Mouse (Mus musculus) adrenal gland, adult 2 months (tissue): ENCODE results near the gene Scn11a. TPM values are rescaled to one million over a fixed set of nuclear protein-coding genes. Genes with fewer than 3 reads are reported as not detected.
A peak's percentile ranks its signal among the peaks of the same experiment; 100 is the strongest.

Source experiments
- DNase-seq: peaks from one replicate; pipeline ENCODE4 v3.0.0; 2021
- polyA plus RNA-seq: library from polyadenylated mRNA; depleted of rRNA; stranded (reverse); fragments of >200 nt; gene quantifications from 2 replicates; pipeline ENCODE4 v1.2.3, GENCODE M21; 2012
- total RNA-seq, 2 experiments: library from RNA; stranded (reverse); gene quantifications; 2 replicates each; pipeline ENCODE4 v1.2.3; 2021

The Scn11a gene
- total and polyA plus RNA-seq, 3 experiments, result not detected

- no peak for DNase-seq
These were observed 29.9 kb downstream of the Scn11a start for GRCm38 (mm10) chr9:119795254-119795912.

DNA sequence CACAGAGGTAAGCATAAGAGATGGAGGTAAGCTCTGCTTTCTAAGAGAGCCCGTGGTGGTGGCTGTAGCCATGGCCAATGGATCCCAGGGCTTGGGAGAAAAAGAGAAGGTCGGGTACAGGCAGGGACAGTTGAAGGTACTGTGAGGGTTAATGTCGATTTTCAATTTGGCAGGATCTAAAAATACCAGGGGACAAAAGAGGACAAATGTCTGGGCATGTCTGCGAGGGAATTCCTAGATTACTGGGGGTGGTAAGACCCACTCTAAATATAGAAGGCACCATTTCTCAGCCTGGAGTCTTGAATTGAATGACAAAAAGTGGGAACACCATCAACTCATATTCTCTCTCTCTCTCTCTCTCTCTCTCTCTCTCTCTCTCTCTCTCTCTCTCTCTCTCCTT lies 30.8 kb downstream of the Scn11a start:
- no peak for DNase-seq

- DNase-seq, result no peak
These were observed 32.8 kb downstream of the Scn11a start for GRCm38 (mm10) chr9:119792505-119792904.

DNA sequence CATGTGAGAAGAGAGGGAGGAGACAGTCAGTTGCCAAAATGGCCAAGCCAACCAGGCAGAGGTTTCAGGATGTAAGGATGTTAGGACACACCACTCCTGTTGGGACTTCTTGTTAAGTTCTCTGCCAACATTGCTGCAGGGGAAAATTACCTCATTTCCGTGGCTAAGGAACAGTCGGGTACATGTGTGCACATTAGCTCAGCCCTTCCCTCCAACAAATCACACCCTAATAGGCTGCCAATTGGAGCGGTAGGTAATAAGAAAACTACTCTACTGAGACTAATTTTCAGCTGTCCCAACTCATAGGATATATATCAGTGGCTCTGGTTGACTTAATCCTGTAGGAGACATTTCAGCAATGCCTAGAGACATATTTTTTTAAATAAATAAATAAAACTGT lies 44.4 kb downstream of the Scn11a start:
- DNase-seq, result no peak

GRCm38 (mm10) chr9:119776661-119777060 lies 48.6 kb downstream of the Scn11a start:
- no peak for DNase-seq

GRCm38 (mm10) chr9:119768585-119768984 lies 56.7 kb downstream of the Scn11a start:
- DNase-seq, result peak; percentile 8

DNA sequence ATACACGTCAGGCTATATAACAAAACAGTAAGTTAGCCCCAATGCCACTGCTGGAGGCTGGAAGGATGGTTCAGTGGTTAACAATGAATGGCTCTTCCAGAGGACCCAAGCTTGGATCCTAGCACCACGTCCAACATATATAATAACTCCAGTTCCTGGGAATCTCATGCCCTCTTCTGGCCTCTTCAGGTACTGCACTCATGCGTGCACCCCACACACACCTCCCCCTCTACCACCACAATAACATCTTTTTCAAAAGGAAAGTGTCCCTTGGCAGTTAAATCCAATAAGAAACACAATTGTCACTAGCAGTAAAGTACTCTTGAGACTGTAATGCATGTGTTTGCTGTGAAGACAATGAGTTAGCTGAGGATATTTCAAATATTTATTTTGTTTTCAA lies 65.0 kb downstream of the Scn11a start:
- DNase-seq, result no peak

- no peak for DNase-seq
These were observed 65.8 kb downstream of the Scn11a start for GRCm38 (mm10) chr9:119759457-119759856.

- peak; percentile 16 for DNase-seq
These were observed 73.7 kb downstream of the Scn11a start for GRCm38 (mm10) chr9:119751507-119751906.

GRCm38 (mm10) chr9:119749112-119749511 lies 76.1 kb downstream of the Scn11a start:
- DNase-seq, result no peak

GRCm38 (mm10) chr9:119743900-119744299 lies 81.4 kb downstream of the Scn11a start:
- no peak for DNase-seq

- DNase-seq, result peak; percentile 4
These were observed 81.9 kb downstream of the Scn11a start for GRCm38 (mm10) chr9:119743312-119743711.

DNA sequence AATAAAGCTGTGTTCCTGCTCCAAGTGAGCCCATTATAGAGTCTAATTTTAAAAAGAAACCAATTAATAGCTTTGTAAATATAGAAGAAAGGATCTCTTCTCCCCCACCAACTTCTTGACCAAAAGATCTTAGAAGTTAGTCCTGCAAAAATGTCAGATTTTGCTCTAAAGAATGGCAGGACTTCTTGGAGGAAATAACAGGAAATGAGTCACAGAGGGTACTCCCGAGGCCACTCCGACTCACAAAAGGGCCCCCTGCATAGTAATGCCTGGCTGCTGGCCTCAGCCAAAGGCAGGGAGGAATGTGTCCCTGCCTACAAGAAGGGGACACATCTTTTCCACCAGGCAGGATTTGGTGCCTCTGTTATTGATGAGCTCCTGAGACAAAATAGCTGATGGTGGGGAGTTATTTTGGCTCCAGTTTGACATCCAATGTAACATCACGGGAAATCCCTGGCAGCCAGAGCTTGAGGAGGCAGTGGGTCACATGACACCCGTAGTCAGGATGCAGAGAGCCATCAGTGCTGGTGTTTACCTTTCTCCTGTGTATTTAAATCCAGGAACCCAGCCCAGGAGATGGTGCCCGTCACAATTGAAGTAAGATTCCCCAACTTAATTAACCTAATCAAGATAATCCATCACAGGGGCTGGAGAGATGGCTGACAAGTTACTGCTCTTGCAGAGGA lies 84.0 kb downstream of the Scn11a start:
- DNase-seq, result no peak

- DNase-seq, result no peak
These were observed 96.7 kb downstream of the Scn11a start for GRCm38 (mm10) chr9:119728412-119729097.

DNA sequence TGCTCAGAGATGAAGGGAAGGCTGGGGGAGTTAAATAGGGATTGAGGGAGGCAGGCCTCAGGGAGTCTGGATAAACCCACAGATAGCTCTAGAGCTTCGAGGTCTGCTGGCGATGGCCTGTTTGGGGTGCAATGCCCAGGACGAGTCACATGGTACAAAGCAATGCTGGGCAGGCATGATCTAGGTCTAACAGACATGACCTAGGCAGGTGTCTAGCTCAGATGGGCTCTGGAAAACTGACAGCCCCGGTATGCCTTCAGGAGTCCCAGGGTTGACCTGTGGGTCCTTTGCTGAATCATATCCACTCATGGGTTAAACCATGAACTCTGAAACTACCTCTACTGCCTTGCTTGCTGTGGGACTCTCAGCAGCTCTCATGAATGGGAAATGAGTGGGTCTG lies 98.3 kb downstream of the Scn11a start:
- DNase-seq, result no peak

GRCm38 (mm10) chr9:119725293-119725862 lies 99.9 kb downstream of the Scn11a start:
- no peak for DNase-seq

DNA sequence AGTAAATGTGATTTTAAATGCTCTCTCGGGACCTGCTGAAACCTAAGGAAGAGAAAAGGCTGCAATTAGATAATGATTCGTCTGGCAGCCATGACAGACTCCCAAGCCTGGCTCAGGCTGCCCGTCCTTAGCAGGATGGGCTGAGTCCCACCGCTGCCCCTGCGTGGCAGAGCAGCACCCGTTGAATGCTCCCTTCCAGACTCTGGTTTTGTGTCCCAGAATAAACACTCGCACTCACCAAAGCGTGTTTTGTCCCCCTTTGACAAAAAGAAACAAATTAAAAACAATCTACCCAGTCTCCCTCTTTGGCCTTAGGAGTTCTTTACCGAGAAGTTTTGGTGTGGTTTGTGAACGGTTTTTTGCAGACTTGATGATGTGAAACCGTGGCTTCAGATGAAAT lies 106.0 kb downstream of the Scn11a start, which contains the start of gene Scn10a:
Gene Scn10a, minus strand, starts transcription at position 101 of the 400 bp plus-strand sequence.
- no peak for DNase-seq

DNA sequence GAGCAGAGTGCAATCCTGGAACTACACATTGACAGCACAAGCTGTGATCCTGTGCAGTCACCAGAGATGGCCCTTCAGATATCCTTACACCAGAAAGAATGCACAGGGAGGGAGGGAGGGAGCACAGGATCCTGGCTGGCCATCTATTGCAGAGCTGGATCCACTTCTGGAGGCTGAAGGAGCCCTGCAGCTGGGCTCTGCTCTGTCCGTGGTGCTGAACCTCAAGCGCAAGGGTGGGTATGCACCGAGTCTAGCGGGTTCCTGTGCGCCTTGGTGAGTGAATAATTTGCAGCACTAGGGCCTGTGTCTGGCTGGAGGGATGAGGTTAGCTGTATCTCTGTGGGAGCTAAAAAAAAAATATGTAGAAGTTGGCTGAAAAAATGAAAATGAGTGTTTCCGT lies 118.6 kb downstream of the Scn11a start:
- peak; percentile 65 for DNase-seq
